Mouse (Mus musculus) ES-E14 (cell line): Measurements from ENCODE around the gene Dcaf10. TPM values are rescaled to one million over a fixed set of nuclear protein-coding genes. Genes with fewer than 3 reads are reported as not detected.

Experiments
- DNase-seq: peaks from one replicate; pipeline ENCODE4 v3.0.0-alpha.2; 2013; ENCODE audit warnings: low read depth, low spot score
- H3K27ac ChIP-seq: 2 replicates; pipeline ENCODE4 v1.5.1; 2012; ENCODE audit warnings: low read depth, mild to moderate bottlenecking, low read length, moderate library complexity, mixed read lengths; ENCODE audit not compliant: poor library complexity, insufficient read depth, severe bottlenecking
- H3K36me3 ChIP-seq: 2 replicates; pipeline ENCODE4 v1.6.1; 2012; ENCODE audit warnings: mild to moderate bottlenecking, low read length, moderate library complexity, mixed read lengths; ENCODE audit not compliant: control insufficient read depth, poor library complexity, insufficient read depth, severe bottlenecking
- H3K4me1 ChIP-seq, 2 experiments: fragments of 150-350 bp in 1 of 2; sonication (generic) in 1 of 2; 2 replicates each; pipeline ENCODE4 v1.6.1; 2012; ENCODE audit warnings: low read length in 2 of 2, mild to moderate bottlenecking in 1 of 2, mixed read lengths in 1 of 2; ENCODE audit not compliant: control insufficient read depth in 2 of 2, insufficient read depth in 2 of 2, poor library complexity in 1 of 2
- H3K4me3 ChIP-seq, 2 experiments: fragments of 150-350 bp in 1 of 2; sonication (generic) in 1 of 2; 2 replicates each; pipeline ENCODE4 v1.5.1; 2012; ENCODE audit warnings: low read length in 2 of 2, low read depth in 1 of 2, mild to moderate bottlenecking in 1 of 2, mixed read lengths in 1 of 2; ENCODE audit not compliant: insufficient read depth in 1 of 2, poor library complexity in 1 of 2, severe bottlenecking in 1 of 2
- H3K9ac ChIP-seq: 2 replicates; pipeline ENCODE4 v1.6.1; 2012; ENCODE audit warnings: low read depth, mild to moderate bottlenecking, low read length, mixed read lengths; ENCODE audit not compliant: poor library complexity, insufficient read depth, severe bottlenecking
- H3K9me3 ChIP-seq: fragments of 150-350 bp; sonication (generic); 2 replicates; pipeline ENCODE4 v1.6.1; 2012; ENCODE audit warnings: low read depth, mild to moderate bottlenecking, low read length; ENCODE audit not compliant: control insufficient read depth, insufficient read depth
- CHD2 ChIP-seq: IDR thresholded peaks from 2 replicates; pipeline ENCODE4 v1.6.1; 2014; ENCODE audit warnings: mild to moderate bottlenecking, low read depth, low read length, inconsistent platforms
- HCFC1 ChIP-seq: IDR thresholded peaks from 2 replicates; pipeline ENCODE4 v1.6.1; 2012; ENCODE audit warnings: low read length, inconsistent platforms, borderline replicate concordance; ENCODE audit not compliant: insufficient read depth
- MAFK ChIP-seq: IDR thresholded peaks from 2 replicates; pipeline ENCODE4 v1.6.1; 2014; ENCODE audit warnings: mild to moderate bottlenecking, low read depth, low read length, inconsistent platforms; ENCODE audit not compliant: insufficient read depth
- ZC3H11A ChIP-seq: IDR thresholded peaks from 2 replicates; pipeline ENCODE4 v1.6.1; 2012; ENCODE audit warnings: low read depth, mild to moderate bottlenecking, inconsistent platforms, low read length, borderline replicate concordance
- ZNF384 ChIP-seq: IDR thresholded peaks from 2 replicates; pipeline ENCODE4 v1.6.1; 2012; ENCODE audit warnings: low read depth, low read length, inconsistent platforms
- in situ Hi-C, 2 experiments: fragments of 600-800 bp; cut with MboI; formaldehyde crosslinking; loops; one replicate each; pipeline ENCODE4 v1.15.1; 2025; ENCODE audit warnings: low sequenced_read_pairs in 2 of 2, inconsistent platforms in 1 of 2; ENCODE audit not compliant: unreplicated experiment in 2 of 2
- total RNA-seq: library from RNA; depleted of rRNA; stranded (reverse); fragments of 300-350 nt; gene quantifications from 2 replicates; pipeline ENCODE4 v1.2.3, GENCODE M21; 2012

The Dcaf10 gene
- total RNA-seq, 1 experiment = 9.0 TPM

DNA sequence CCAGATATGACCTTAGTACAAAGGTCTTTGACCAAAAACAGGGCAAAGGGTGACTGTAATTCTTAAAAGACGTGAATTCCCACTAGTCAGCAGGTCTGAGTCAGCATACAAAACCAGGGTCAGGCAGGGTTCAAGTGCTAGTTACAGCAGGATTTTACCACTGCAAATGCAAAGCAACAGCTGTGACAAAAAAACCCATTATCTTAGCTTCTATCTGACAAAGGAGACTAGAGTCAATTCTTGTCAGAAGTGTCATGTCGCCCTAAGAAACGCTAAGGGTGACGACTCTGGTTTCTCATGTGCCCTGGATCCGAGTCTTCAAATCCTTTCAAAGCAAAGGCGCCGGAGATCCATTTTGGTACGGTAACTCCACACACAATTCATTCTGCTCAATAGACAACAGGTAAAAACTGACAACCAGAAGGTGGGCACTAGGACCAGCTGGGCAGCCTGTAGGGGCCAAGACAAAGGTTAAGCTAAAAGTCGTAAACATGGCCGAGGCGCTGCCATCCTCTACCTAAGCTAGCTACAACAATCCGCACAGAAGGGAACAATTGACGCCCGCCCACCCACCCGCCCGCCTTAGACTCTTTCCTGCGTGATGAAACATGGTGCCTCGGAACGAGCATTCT lies 65.9 kb downstream of the Dcaf10 start:
- peak; percentile 78 for TF ChIP-seq MAFK
- TF ChIP-seq ZNF384 = no peak
- TF ChIP-seq ZC3H11A = no peak
- no peak for TF ChIP-seq CHD2
- TF ChIP-seq HCFC1 = no peak
- in situ Hi-C loops = loop anchor here in 1 of 2 experiments (25.0 kb wide), 1 partner anchor 379 kb away; the partner anchor contains the start of gene Aldh1b1
- Histone ChIP-seq H3K27ac (no peak overlapping the region), H3K9me3 (no peaks in the 10 kb centered on the region), H3K4me3 (peak overlapping the region; percentile 89 to 94), H3K9ac (peak overlapping the region; percentile 83), H3K36me3 (peaks cover 11% of the 10 kb centered on the region; the same call in 1 of the 2 replicates), H3K4me1 (peaks cover 2 to 9% of the 10 kb centered on the region in 2 experiments; a peak in 1 of 4 replicates)
- DNase-seq = no peak

DNA sequence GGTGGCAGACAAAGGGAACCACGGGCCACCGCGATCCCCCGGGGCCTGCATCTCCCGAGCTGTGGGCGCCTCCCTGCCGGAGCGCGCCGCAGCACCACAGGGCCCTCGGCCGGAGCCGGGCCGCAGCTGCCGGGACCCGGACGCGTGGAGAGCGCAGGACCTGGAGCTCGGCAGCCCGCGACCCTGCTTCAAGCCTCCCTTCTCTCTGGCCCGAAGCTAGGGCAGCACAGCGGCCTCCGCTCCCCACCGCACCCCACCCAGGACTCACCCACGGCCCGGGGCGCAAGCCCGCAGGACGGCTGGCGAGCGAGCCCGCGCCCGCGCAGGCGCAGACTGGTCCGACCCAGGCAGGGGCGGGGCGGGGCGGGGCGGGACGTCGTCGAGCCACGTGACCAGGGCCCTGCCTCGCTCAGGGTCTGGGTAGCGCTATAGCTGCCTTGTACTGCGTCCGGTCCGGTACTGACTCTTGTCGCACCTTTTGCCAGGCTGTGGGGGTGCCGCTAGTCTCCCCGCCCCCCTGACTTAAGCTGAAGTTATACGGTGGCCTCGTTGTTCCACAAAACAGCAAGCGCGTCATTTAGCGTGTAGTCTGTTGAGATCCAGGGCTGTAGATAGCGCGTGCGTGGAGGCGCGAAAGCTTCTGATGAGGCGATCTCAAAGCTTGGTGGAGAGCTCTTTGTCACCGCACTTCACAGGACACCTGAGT lies 66.7 kb downstream of the Dcaf10 start, which contains the start of gene Slc25a51:
Slc25a51 (minus strand) TSS at position 340 of the 706 bp plus-strand sequence.
- peaks cover 2 to 9% of the 10 kb centered on the region in 2 experiments; a peak in 1 of 4 replicates for H3K4me1 ChIP-seq
- H3K36me3 ChIP-seq = peaks cover 6% of the 10 kb centered on the region; the same call in 1 of the 2 replicates
- H3K27ac ChIP-seq = peak within 1 kb of the TSS; percentile 49; the same call in 1 of the 2 replicates
- H3K9me3 ChIP-seq = no peaks in the 10 kb centered on the region
- TF ChIP-seq HCFC1 (peak; percentile 58; the same call in 1 of the 2 replicates), ZNF384 (no peak)
- peak within 1 kb of the TSS; percentile 89 to 94 for H3K4me3 ChIP-seq
- DNase-seq = no peak
- in situ Hi-C loops = loop anchor here in 1 of 2 experiments (25.0 kb wide), 1 partner anchor 379 kb away; the partner anchor contains the start of gene Aldh1b1
- H3K9ac ChIP-seq = peak within 1 kb of the TSS; percentile 83

DNA sequence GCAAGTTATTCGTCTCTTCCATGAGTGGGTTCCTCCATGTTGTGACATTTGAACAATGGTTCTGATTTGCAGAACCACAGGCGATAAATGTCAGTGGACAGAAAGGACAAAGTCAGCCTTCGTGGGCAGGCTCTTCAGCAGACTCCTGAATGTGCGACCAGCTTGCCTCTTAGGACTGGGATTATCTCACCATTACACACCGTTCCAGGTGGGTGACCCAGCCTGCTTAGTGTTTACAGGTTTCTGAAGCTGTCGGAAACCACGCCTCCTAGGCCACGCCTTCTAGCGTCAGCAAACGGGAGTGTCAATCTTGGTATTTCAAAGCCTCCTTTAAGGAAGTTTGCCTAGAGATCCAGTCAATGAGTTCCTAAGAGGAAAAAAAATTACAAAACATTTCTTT lies 67.4 kb downstream of the Dcaf10 start:
- Histone ChIP-seq H3K9ac (peak overlapping the region; percentile 57), H3K4me1 (peaks cover 2 to 9% of the 10 kb centered on the region in 2 experiments; a peak in 1 of 4 replicates), H3K36me3 (no peaks in the 10 kb centered on the region), H3K4me3 (peak overlapping the region; percentile 89 to 94), H3K9me3 (no peaks in the 10 kb centered on the region), H3K27ac (no peak overlapping the region)
- TF ChIP-seq MAFK = no peak
- TF ChIP-seq CHD2 = no peak
- TF ChIP-seq ZNF384 = no peak
- TF ChIP-seq HCFC1 = no peak
- no peak for TF ChIP-seq ZC3H11A
- peak; percentile 77 for DNase-seq
- in situ Hi-C loops = loop anchor here in 1 of 2 experiments (25.0 kb wide), 1 partner anchor 378 kb away; the partner anchor contains the start of gene Aldh1b1

DNA sequence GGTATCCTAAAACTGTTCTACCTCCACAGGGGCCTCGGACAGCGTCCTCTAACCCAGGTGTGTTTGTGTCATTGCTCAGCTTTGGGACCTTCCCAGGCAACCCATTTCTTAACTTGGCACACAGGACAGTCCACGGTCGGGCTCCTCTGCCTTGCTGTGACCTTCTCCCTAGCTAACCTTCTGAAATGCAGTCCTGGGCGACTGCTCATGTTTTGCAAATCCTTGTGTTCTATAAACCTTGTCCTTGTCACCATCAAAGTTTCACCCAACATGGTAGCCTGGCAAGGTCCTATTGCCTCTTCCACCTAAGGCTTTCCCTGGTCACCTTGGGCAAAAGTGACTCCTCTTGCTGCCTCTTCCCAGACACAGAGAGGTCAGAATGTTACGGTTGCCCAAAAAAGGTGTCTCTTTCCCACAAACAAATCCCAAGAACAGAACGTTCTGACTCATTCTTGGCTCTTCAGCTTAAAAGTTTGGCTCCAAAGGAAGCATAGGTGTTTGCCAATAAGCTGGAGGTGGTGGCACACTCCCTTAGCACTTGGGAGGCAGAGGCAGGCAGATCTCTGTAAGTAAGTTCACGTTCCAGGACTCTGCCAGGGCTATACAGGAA lies 69.4 kb downstream of the Dcaf10 start:
- Histone ChIP-seq H3K4me3 (no peak overlapping the region), H3K4me1 (peaks cover 2 to 9% of the 10 kb centered on the region in 2 experiments; a peak in 2 of 4 replicates), H3K27ac (no peak overlapping the region), H3K9ac (no peak overlapping the region), H3K36me3 (no peaks in the 10 kb centered on the region), H3K9me3 (no peaks in the 10 kb centered on the region)
- DNase-seq = no peak
- in situ Hi-C loops = loop anchor here (10.0 to 25.0 kb wide), 3 partner anchors 204 to 376 kb away; partner anchors contain the start of gene Aldh1b1 (in 1 of the 2)
- TF ChIP-seq CHD2 (no peak), ZNF384 (no peak), MAFK (no peak), ZC3H11A (no peak), HCFC1 (no peak)
